Mouse (Mus musculus): ENCODE measurements at regions not wholly inside any gene's neighbourhood (a gene's known extent, or its start where the extent isn't known, plus 50 kb on each side); places are given as distances from the start of the nearest gene placed in this dataset.

DNA sequence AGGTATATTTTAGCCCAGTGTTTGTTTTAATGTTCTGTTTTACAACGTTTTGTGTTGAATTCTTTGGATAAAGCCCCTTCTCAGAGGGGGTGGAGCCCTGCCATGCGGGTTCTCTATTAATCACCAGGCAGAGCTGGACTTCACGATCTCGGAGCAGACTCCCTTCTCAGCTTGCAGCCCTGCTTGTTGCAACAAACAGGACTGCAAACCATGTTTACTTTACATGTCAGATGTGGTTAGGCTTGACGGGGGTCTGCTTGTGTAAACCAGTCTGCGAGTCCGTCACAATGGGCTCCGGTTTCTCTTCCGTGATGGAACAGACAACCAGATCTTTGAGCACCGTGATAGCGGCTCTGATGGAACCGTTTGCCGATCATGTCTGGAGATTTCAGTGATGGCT lies 517.6 kb downstream of the Kcnj2 start:
- no peak for DNase-seq

GRCm38 (mm10) chr11:111599456-111599855 lies 533.5 kb downstream of the Kcnj2 start:
- no peak for DNase-seq

- peak; percentile 2 for DNase-seq
Observed at GRCm38 (mm10) chr11:111605146-111605545, 539.2 kb downstream of the Kcnj2 start.

GRCm38 (mm10) chr11:111610522-111611015 lies 544.6 kb downstream of the Kcnj2 start:
- DNase-seq: no peak

GRCm38 (mm10) chr11:111643603-111644002 lies 577.6 kb downstream of the Kcnj2 start:
- no peak for DNase-seq

GRCm38 (mm10) chr11:111652882-111653281 lies 586.9 kb downstream of the Kcnj2 start:
- no peak for DNase-seq

- no peak for DNase-seq
Observed at GRCm38 (mm10) chr11:111657778-111658177, 591.8 kb downstream of the Kcnj2 start.

DNA sequence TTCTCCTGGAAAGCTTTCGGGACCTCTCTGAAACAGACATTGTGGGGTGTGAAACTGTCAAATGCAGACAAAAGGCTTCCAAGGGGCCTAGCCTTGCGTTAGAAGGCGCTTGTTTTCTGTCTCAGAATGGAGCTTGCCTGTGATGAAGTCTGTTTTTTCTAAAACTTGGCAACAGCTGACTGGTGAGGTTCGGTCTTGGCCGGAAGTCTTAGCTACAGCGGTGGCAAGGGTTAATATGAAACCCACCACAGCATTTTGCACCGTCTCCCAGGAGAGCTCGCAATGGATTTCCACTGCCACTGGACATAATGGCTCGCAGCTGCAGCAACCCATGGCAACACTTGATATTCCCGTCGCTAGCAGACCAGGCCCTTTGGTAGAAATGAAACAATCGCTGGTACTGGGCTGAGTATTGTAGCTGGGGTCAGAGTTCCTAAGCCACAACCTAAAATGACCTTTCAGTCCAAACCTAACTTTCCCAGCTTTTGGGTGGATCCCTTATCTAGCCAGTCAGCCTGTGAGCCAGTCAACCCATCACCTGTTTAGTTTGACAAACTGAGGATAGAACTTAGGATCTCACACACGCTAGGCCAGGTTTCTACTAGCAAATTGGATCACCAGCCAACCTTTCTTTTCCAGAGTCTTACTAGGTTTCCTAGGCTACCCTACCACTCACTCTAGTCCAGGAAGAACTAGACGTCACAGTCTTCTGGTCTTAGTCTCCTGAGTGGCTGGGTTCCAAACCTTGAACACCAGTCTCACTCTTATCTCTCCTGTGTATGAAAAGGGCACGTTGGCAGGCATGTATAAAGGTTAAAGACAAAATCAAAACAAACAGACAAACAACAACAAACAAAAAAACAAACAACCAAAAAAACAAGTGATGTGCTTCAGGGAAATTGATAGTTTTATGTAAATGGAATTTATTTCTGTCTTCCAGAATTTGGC lies 592.7 kb downstream of the Kcnj2 start:
- no peak for DNase-seq

GRCm38 (mm10) chr11:111663269-111663668 lies 597.3 kb downstream of the Kcnj2 start:
- DNase-seq: no peak

DNA sequence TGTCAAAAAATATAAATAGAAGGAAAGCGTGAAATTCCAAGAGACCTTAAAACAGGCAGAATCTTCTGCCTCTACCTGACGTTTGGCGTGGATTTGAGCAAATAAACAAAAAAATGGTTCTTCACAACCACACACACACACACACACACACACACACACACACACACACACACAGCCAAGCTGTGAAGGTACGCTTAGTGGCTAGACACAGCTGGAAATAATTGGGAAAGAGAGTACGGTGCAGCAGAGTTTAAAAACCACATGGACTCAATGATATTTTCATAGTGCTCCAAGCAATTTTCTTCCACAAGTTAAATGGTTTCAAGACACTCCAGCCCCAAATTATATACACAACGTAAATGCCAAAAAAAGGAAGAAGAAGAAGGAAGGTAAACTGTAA lies 600.4 kb downstream of the Kcnj2 start:
- no peak for DNase-seq

- DNase-seq: no peak
Observed at GRCm38 (mm10) chr11:111671865-111672264, 605.9 kb downstream of the Kcnj2 start.

DNA sequence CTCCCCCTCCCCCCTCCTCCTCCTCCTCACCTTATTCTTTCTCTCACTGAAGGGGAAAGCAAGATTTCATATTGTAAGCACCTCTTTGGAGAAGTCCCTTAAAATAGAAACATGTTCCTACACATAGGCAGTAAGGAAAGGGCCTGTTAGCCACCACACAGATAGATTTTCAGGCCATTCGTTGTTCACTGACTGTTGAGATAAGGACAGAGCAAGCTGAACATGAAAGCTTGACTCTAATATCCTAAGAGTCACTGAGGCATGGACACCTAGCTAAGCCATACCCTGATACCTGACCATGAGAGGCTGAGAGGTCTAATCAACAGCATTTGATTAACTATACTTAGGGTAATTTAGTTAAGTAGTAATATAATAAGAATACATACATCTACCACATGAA lies 609.7 kb downstream of the Kcnj2 start:
- DNase-seq: no peak

- DNase-seq: no peak
Observed at GRCm38 (mm10) chr11:111682341-111682740, 616.4 kb downstream of the Kcnj2 start.

DNA sequence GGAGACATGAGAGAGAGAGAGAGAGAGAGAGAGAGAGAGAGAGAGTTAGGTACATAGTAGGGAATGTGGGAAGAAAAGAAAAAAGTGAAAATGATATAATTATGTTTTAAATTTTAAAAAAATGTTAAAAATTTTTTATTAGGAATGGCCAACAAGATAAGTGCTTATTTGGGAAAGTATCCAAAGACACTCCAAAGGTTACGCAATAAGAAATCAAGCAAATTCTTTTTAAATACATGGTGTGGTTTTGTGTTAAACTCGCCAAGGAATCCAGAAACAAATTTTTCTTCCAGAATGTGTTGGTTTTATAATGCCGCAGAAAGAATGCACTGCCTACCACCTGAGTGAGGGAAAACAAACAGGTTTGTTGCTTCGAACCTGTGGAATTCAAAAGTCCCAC lies 617.9 kb downstream of the Kcnj2 start:
- DNase-seq: no peak

DNA sequence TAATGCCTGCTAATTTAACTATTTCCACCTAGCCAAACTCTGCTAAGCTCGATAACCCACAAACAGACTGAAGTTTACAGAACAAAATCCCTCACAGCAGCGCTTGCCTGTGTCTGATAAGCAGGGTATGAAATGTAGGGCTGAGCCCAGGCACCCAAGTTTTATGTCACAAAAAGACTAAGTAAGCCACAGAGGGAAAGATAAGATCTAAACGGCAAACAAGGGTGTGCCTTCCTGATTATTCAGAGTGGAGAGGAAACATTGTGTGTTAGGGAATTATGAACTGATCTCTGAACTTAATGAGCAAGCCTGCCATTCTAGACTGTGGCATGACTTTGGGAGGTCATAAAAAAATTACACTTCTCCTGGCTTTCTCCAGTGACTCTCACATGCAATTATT lies 621.8 kb downstream of the Kcnj2 start:
- DNase-seq: no peak

GRCm38 (mm10) chr11:111688186-111688860 lies 622.4 kb downstream of the Kcnj2 start:
- no peak for DNase-seq

GRCm38 (mm10) chr11:111689899-111690298 lies 623.9 kb downstream of the Kcnj2 start:
- DNase-seq: no peak

DNA sequence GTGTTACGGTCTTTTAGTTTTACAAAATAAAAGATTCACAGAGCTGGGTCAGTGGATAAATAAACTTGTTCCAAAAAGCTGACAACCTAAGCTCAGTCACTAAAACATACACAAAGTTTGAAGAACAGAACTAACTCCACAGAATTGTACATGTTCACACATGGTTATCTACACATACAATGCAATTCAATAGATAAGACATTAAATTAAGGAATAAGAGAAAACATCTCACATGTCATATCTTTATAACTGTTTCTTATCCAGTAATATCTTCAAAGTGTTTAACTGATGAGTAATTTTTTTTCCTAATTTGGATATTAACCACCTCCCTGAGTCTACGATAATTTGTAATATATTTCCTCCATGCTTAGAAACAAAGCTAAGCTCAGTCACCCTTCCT lies 625.5 kb downstream of the Kcnj2 start:
- no peak for DNase-seq

DNA sequence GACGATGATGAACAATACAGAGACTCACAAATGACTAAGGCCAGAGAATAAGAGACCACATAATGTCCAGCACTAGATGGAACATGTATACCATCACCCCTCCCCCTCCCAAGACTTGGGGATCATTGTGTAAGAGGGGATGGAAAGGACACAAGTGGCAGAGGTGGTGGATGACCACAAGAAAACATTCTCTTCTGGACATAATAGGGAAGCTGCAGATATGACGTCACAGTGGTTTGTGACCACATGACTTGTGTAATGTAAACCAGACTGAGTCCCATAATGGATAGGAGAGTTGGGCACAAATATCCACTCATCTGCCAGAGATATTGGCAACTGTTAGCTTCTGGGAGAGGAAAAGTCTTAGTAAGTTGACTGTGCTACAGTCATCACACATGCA lies 630.7 kb downstream of the Kcnj2 start:
- no peak for DNase-seq

- no peak for DNase-seq
Observed at GRCm38 (mm10) chr11:111699862-111700261, 633.9 kb downstream of the Kcnj2 start.

- DNase-seq: no peak
Observed at GRCm38 (mm10) chr11:111706882-111707281, 640.9 kb downstream of the Kcnj2 start.

- DNase-seq: no peak
Observed at GRCm38 (mm10) chr11:111715401-111715800, 649.4 kb downstream of the Kcnj2 start.

DNA sequence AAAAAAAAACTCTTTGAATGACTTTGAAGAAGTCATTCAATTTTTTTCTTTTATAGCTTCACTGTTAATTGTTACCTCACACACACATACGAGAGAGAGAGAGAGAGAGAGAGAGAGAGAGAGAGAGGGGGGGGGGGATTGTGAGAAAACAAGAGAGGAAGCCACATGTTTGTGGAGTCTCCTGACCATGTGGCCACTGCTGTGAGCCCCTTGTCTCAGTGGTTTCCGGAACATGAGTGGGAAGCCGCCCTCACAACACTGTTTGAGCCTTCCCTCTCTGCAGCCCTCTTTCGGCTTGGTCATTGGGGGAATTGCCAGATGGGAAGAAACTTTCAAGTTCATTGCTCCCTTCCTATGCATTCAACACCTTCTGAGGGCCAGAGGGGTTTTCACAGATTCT lies 656.3 kb downstream of the Kcnj2 start:
- no peak for DNase-seq

DNA sequence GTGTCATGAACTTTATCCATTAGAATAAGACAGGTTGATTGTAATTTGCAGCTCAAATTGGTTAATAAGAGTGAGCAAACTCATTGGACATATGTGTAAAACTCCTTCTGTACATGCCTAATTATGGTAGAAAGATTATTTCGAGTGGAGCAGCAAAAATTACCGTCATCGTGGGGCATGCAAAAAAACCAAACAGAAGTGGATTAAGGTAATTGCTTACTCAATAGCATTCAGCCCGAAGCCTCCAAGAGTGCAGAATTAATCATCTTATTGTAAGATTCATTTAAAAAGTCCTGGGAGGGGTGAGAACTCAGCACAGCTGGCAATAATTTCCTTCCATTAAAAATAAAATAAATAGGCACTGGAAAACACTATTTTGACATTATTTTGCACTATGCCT lies 662.2 kb downstream of the Kcnj2 start:
- DNase-seq: no peak
